Mouse (Mus musculus) hindbrain, postnatal 0 days (tissue): ENCODE measurements at regions not wholly inside any gene's neighbourhood (a gene's known extent, or its start where the extent isn't known, plus 50 kb on each side); places are given as distances from the start of the nearest gene placed in this dataset.

ENCODE experiments used
- ATAC-seq: fragments of 200-750 bp; cut with Nextera tagmentation; 2 replicates; pipeline ENCODE4 v1.8.0; 2017; ENCODE audit warnings: mild to moderate bottlenecking, moderate TSS enrichment, moderate library complexity
- DNase-seq: peaks from one replicate; pipeline ENCODE4 v3.0.0-alpha.2; 2015; ENCODE audit warnings: low spot score
- H3K27ac ChIP-seq: fragments of 300-500 bp; sonication (generic); 2 replicates; pipeline ENCODE4 v1.5.1; 2014; ENCODE audit warnings: mild to moderate bottlenecking
- H3K27me3 ChIP-seq: fragments of 300-500 bp; sonication (generic); 2 replicates; pipeline ENCODE4 v1.6.1; 2014; ENCODE audit warnings: low read length, mixed read lengths; ENCODE audit not compliant: insufficient read depth
- H3K36me3 ChIP-seq: fragments of 300-500 bp; sonication (generic); 2 replicates; pipeline ENCODE4 v1.6.1; 2014; ENCODE audit warnings: low read length, mixed read lengths; ENCODE audit not compliant: insufficient read depth
- H3K4me1 ChIP-seq: fragments of 300-500 bp; sonication (generic); 2 replicates; pipeline ENCODE4 v1.6.1; 2014; ENCODE audit warnings: antibody characterized with exemption, low read length, mixed read lengths; ENCODE audit not compliant: insufficient read depth
- H3K4me2 ChIP-seq: fragments of 300-500 bp; sonication (generic); 2 replicates; pipeline ENCODE4 v1.6.1; 2014; ENCODE audit warnings: low read depth, mild to moderate bottlenecking, low read length, moderate library complexity, mixed read lengths
- H3K4me3 ChIP-seq: fragments of 300-500 bp; sonication (generic); 2 replicates; pipeline ENCODE4 v1.5.1; 2014; ENCODE audit warnings: low read length
- H3K9ac ChIP-seq: fragments of 300-500 bp; sonication (generic); replicated peaks from 2 replicates; pipeline ENCODE4 v1.6.1; 2014; ENCODE audit warnings: mild to moderate bottlenecking, low read length, moderate library complexity, mixed read lengths
- H3K9me3 ChIP-seq: fragments of 300-500 bp; sonication (generic); 2 replicates; pipeline ENCODE4 v1.6.1; 2016; ENCODE audit warnings: low read length, mixed read lengths
- CTCF ChIP-seq: IDR thresholded peaks from 2 replicates; pipeline ENCODE4 v1.5.1; 2016; ENCODE audit warnings: antibody characterized with exemption, control low read depth, low read depth
- WGBS: fragments of 180-500 bp; shearing (Covaris S2); extraction: QIAGEN DNeasy Blood & Tissue Kit; methylation state at CpG from one replicate; pipeline ENCODE4 v1.1.7; 2014; 5-methylcytosine and 5-hydroxymethylcytosine counted together

- no peak for DNase-seq
These were observed 63.2 kb upstream of the Bmp6 start for GRCm38 (mm10) chr13:38281712-38282111.

GRCm38 (mm10) chr13:38287960-38288359 is 56.9 kb upstream of the Bmp6 start:
- TF ChIP-seq CTCF, result no peak
- ATAC-seq, result no peak
- H3K4me3 ChIP-seq, result no peak overlapping the region
- no peak overlapping the region for H3K27ac ChIP-seq
- no peaks in the 10 kb centered on the region for H3K27me3 ChIP-seq
- WGBS, result 93% methylated on average over 3 of the region's 3 CpGs
- no peak overlapping the region for H3K9ac ChIP-seq
- no peaks in the 10 kb centered on the region for H3K36me3 ChIP-seq
- H3K9me3 ChIP-seq, result no peaks in the 10 kb centered on the region
- H3K4me1 ChIP-seq, result no peaks in the 10 kb centered on the region
- no peak for DNase-seq
- no peak overlapping the region for H3K4me2 ChIP-seq

More at GRCm38 (mm10) chr13:38281712-38282111, 63.2 kb upstream of the Bmp6 start:
- ATAC-seq, result no peak
- H3K27me3 ChIP-seq, result no peaks in the 10 kb centered on the region
- TF ChIP-seq CTCF, result no peak
- H3K4me1 ChIP-seq, result no peaks in the 10 kb centered on the region
- H3K27ac ChIP-seq, result no peak overlapping the region
- H3K9me3 ChIP-seq, result no peaks in the 10 kb centered on the region
- WGBS, result 89% methylated on average over 5 of the region's 5 CpGs
- no peak overlapping the region for H3K9ac ChIP-seq
- H3K4me2 ChIP-seq, result no peak overlapping the region
- no peak overlapping the region for H3K4me3 ChIP-seq
- H3K36me3 ChIP-seq, result no peaks in the 10 kb centered on the region

GRCm38 (mm10) chr13:38288572-38289440 is 56.1 kb upstream of the Bmp6 start:
- no peak overlapping the region for H3K9ac ChIP-seq
- no peaks in the 10 kb centered on the region for H3K4me1 ChIP-seq
- no peak for TF ChIP-seq CTCF
- no peaks in the 10 kb centered on the region for H3K36me3 ChIP-seq
- WGBS, result 86% methylated on average over 14 of the region's 14 CpGs
- ATAC-seq (no peak), DNase-seq (no peak)
- no peaks in the 10 kb centered on the region for H3K27me3 ChIP-seq
- H3K4me2 ChIP-seq, result no peak overlapping the region
- no peaks in the 10 kb centered on the region for H3K9me3 ChIP-seq
- no peak overlapping the region for H3K4me3 ChIP-seq
- H3K27ac ChIP-seq, result no peak overlapping the region

- Histone ChIP-seq H3K27ac (no peak overlapping the region), H3K27me3 (no peaks in the 10 kb centered on the region), H3K4me2 (peak overlapping the region; percentile 33; the same call in 1 of the 2 replicates), H3K36me3 (no peaks in the 10 kb centered on the region), H3K9ac (no peak overlapping the region), H3K4me3 (no peak overlapping the region), H3K9me3 (no peaks in the 10 kb centered on the region), H3K4me1 (no peaks in the 10 kb centered on the region)
- WGBS, result 18% methylated on average over 19 of the region's 21 CpGs
- no peak for TF ChIP-seq CTCF
- DNase-seq (no peak), ATAC-seq (0 out of 2 replicates have a peak, but pooled peaks have one; percentile 55)
These were observed 54.5 kb upstream of the Bmp6 start for GRCm38 (mm10) chr13:38290287-38290941.

- 82% methylated on average over 4 of the region's 4 CpGs for WGBS
These were observed 53.4 kb upstream of the Bmp6 start for GRCm38 (mm10) chr13:38291487-38291886.

More at GRCm38 (mm10) chr13:38291487-38291886, 53.4 kb upstream of the Bmp6 start:
- TF ChIP-seq CTCF, result no peak
- ATAC-seq (no peak), DNase-seq (no peak)
- Histone ChIP-seq H3K4me2 (no peak overlapping the region), H3K4me3 (no peak overlapping the region), H3K4me1 (no peaks in the 10 kb centered on the region), H3K9ac (no peak overlapping the region), H3K27me3 (no peaks in the 10 kb centered on the region), H3K9me3 (no peaks in the 10 kb centered on the region), H3K36me3 (no peaks in the 10 kb centered on the region), H3K27ac (no peak overlapping the region)
